ENCODE assay signal across 8 mouse cellular contexts in genomic region chr3:116007941-116008440, GRCm38 (mm10). TPM values are rescaled to one million over a fixed set of nuclear protein-coding genes. Genes with fewer than 3 reads are reported as not detected.
DNase-seq lines count a peak whose midpoint lies in the region; ATAC-seq and TF ChIP-seq lines count a peak whose summit lies in the region.

No protein-coding gene starts in this region.

- 1% methylated on average over 12 of the region's 12 CpGs for WGBS in embryonic facial prominence, embryonic 14.5 days
- under 1% methylated on average over 12 of the region's 12 CpGs for WGBS in heart, adult 2 months
- WGBS in kidney, adult 2 months, result under 1% methylated on average over 12 of the region's 12 CpGs
- 0% methylated on average over 12 of the region's 12 CpGs for WGBS in limb, embryonic 13.5 days
- under 1% methylated on average over 12 of the region's 12 CpGs for WGBS in midbrain, embryonic 15.5 days

- peak overlapping the region; percentile 86 for H3K9ac ChIP-seq in embryonic facial prominence, embryonic 14.5 days (ENCODE audit: low read depth, low read length)
- peak overlapping the region; percentile 75 for H3K9ac ChIP-seq in heart, adult 2 months (ENCODE audit: low read depth, low read length)
- H3K9ac ChIP-seq in limb, embryonic 13.5 days, result peak overlapping the region; percentile 89
- peak overlapping the region; percentile 93 for H3K9ac ChIP-seq in midbrain, embryonic 15.5 days

- peak; percentile 47 for TF ChIP-seq POLR2A in heart, adult 2 months (IDR thresholded peaks at IDR 0.05; ENCODE audit: insufficient read depth, low read depth, low read length)
- no peak for TF ChIP-seq POLR2A in kidney, adult 2 months (IDR thresholded peaks at IDR 0.05; ENCODE audit: low read depth, low read length)

- peak overlapping the region; percentile 88 for H3K4me3 ChIP-seq in embryonic facial prominence, embryonic 14.5 days (ENCODE audit: low read depth, low read length)
- H3K4me3 ChIP-seq in heart, adult 2 months, result peak overlapping the region; percentile 94
- peak overlapping the region; percentile 79 for H3K4me3 ChIP-seq in kidney, adult 2 months (ENCODE audit: insufficient read depth, low read depth, low read length)
- H3K4me3 ChIP-seq in limb, embryonic 13.5 days, result peak overlapping the region; percentile 82
- H3K4me3 ChIP-seq in midbrain, embryonic 15.5 days, result peak overlapping the region; percentile 98

- no peak for TF ChIP-seq EP300 in heart, adult 2 months (IDR thresholded peaks at IDR 0.05; ENCODE audit: insufficient read depth, low read depth, low read length)

- H3K36me3 ChIP-seq in embryonic facial prominence, embryonic 14.5 days (ENCODE audit: control insufficient read depth, insufficient read depth, low read length), result peaks cover 15% of the 10 kb centered on the region
- peaks cover 5% of the 10 kb centered on the region for H3K36me3 ChIP-seq in heart, adult 2 months (ENCODE audit: control insufficient read depth, insufficient read depth, low read length)
- H3K36me3 ChIP-seq in kidney, adult 2 months (ENCODE audit: control insufficient read depth, insufficient read depth, low read length), result no peaks in the 10 kb centered on the region; the same call in 1 of the 2 replicates
- peaks cover 20% of the 10 kb centered on the region for H3K36me3 ChIP-seq in limb, embryonic 13.5 days
- no peaks in the 10 kb centered on the region for H3K36me3 ChIP-seq in midbrain, embryonic 15.5 days (replicated peaks)

- TF ChIP-seq CTCF in heart, adult 2 months (IDR thresholded peaks at IDR 0.05), result no peak
- TF ChIP-seq CTCF in kidney, adult 2 months (conservative IDR thresholded peaks at IDR 0.05; ENCODE audit: insufficient read depth, insufficient read length, low read depth, low read length), result no peak

- peak overlapping the region; percentile 86 for H3K27ac ChIP-seq in embryonic facial prominence, embryonic 14.5 days (replicated peaks; ENCODE audit: low read depth, low read length)
- peak overlapping the region; percentile 73 for H3K27ac ChIP-seq in heart, adult 2 months
- H3K27ac ChIP-seq in kidney, adult 2 months (ENCODE audit: insufficient read depth, low read depth, low read length), result peak overlapping the region; percentile 81
- H3K27ac ChIP-seq in limb, embryonic 13.5 days, result peak overlapping the region; percentile 79
- H3K27ac ChIP-seq in midbrain, embryonic 15.5 days, result peak overlapping the region; percentile 88

- no peaks in the 10 kb centered on the region for H3K9me3 ChIP-seq in embryonic facial prominence, embryonic 14.5 days (ENCODE audit: control insufficient read depth, low read length)
- H3K9me3 ChIP-seq in limb, embryonic 13.5 days, result no peaks in the 10 kb centered on the region
- H3K9me3 ChIP-seq in midbrain, embryonic 15.5 days, result no peaks in the 10 kb centered on the region

- intact Hi-C loops in heart, adult 2 months (cut with DNase I), result no loop called here

- peaks cover 14% of the 10 kb centered on the region; the same call in 1 of the 2 replicates for H3K4me1 ChIP-seq in embryonic facial prominence, embryonic 14.5 days (ENCODE audit: control insufficient read depth, insufficient read depth, low read length)
- H3K4me1 ChIP-seq in heart, adult 2 months (ENCODE audit: control insufficient read depth, insufficient read depth, low read length), result peaks cover 3% of the 10 kb centered on the region
- no peaks in the 10 kb centered on the region for H3K4me1 ChIP-seq in kidney, adult 2 months (ENCODE audit: control insufficient read depth, insufficient read depth, low read length)
- H3K4me1 ChIP-seq in limb, embryonic 13.5 days, result peaks cover 16% of the 10 kb centered on the region
- peaks cover 39% of the 10 kb centered on the region for H3K4me1 ChIP-seq in midbrain, embryonic 15.5 days

- H3K79me2 ChIP-seq in heart, adult 2 months (replicated peaks; ENCODE audit: control insufficient read depth, insufficient read depth, low read length), result no peaks in the 10 kb centered on the region

- DNase-seq in A20 (ENCODE audit: low read depth, low spot score), result peak; percentile 82
- peak; percentile 36 to 60 for DNase-seq in adrenal gland, postnatal 4 days (ENCODE audit: low spot score in 2 of 2)
- DNase-seq in embryonic facial prominence, embryonic 14.5 days (ENCODE audit: low spot score), result peak; percentile 92
- DNase-seq in heart, adult 2 months, result peak; percentile 78 to 82
- DNase-seq in kidney, adult 2 months, result peak; percentile 84
- DNase-seq in spleen, postnatal 36 days (ENCODE audit: low spot score in 2 of 2), result peak; percentile 43 to 55

- H3K4me2 ChIP-seq in embryonic facial prominence, embryonic 14.5 days (ENCODE audit: low read depth, low read length), result peak overlapping the region; percentile 83
- peak overlapping the region; percentile 95 for H3K4me2 ChIP-seq in limb, embryonic 13.5 days (replicated peaks)
- peak overlapping the region; percentile 66 for H3K4me2 ChIP-seq in midbrain, embryonic 15.5 days

- no peaks in the 10 kb centered on the region for H3K27me3 ChIP-seq in embryonic facial prominence, embryonic 14.5 days (replicated peaks; ENCODE audit: control insufficient read depth, insufficient read depth, low read length)
- H3K27me3 ChIP-seq in heart, adult 2 months (ENCODE audit: control insufficient read depth, insufficient read depth, low read length), result no peaks in the 10 kb centered on the region
- no peaks in the 10 kb centered on the region for H3K27me3 ChIP-seq in kidney, adult 2 months (replicated peaks; ENCODE audit: control insufficient read depth, insufficient read depth, low read length)
- no peaks in the 10 kb centered on the region for H3K27me3 ChIP-seq in limb, embryonic 13.5 days
- H3K27me3 ChIP-seq in midbrain, embryonic 15.5 days (replicated peaks), result no peaks in the 10 kb centered on the region

- peak; percentile 64 for ATAC-seq in embryonic facial prominence, embryonic 14.5 days (ENCODE audit: low read depth)
- peak; percentile 74 for ATAC-seq in limb, embryonic 13.5 days (ENCODE audit: low FRiP score, low read depth)
- ATAC-seq in midbrain, embryonic 15.5 days (replicated peaks), result peak; percentile 80

RNA-seq across cellular contexts. Expression of gene Extl2, which starts 0.7 kb away (rescaled TPM):
- total RNA-seq in adrenal gland, postnatal 4 days (2021), result 10 to 100 TPM; 26.1 to 35.4 TPM
- 23.8 and 27.1 TPM in 2 replicates for polyA plus RNA-seq in embryonic facial prominence, embryonic 14.5 days (2014; fragmentation: Nextera tagmentation; extraction: Ambion mirVana)
- 10 to 100 TPM; 11.6 to 14.1 TPM for total RNA-seq in heart, adult 2 months (2021)
- polyA plus RNA-seq in heart, adult 2 months (2012; rRNA removed), result 9.2 and 15.9 TPM in 2 replicates
- polyA plus RNA-seq in kidney, adult 2 months (2012; rRNA removed), result 12.3 and 14.7 TPM in 2 replicates
- polyA plus RNA-seq in limb, embryonic 13.5 days (2015; fragmentation: Nextera tagmentation; extraction: Ambion mirVana), result 20.1 and 21.1 TPM in 2 replicates
- 24.0 and 25.8 TPM in 2 replicates for polyA plus RNA-seq in midbrain, embryonic 15.5 days (2015; fragmentation: Nextera tagmentation; extraction: Ambion mirVana)

RNA-seq across cellular contexts. Expression of gene Slc30a7, which starts 0.8 kb away (rescaled TPM):
- 10 to 100 TPM; 43.9 to 48.0 TPM for total RNA-seq in adrenal gland, postnatal 4 days (2021)
- polyA plus RNA-seq in embryonic facial prominence, embryonic 14.5 days (2014; fragmentation: Nextera tagmentation; extraction: Ambion mirVana), result 34.3 and 40.7 TPM in 2 replicates
- total RNA-seq in heart, adult 2 months (2021), result 10 to 100 TPM in 1 of 2 experiments, 1 to 10 TPM in 1; 10.0 to 13.6 TPM
- 5.4 and 12.6 TPM in 2 replicates for polyA plus RNA-seq in heart, adult 2 months (2012; rRNA removed)
- polyA plus RNA-seq in kidney, adult 2 months (2012; rRNA removed), result 9.2 and 14.6 TPM in 2 replicates
- 32.1 and 32.9 TPM in 2 replicates for polyA plus RNA-seq in limb, embryonic 13.5 days (2015; fragmentation: Nextera tagmentation; extraction: Ambion mirVana)
- 16.1 and 16.8 TPM in 2 replicates for polyA plus RNA-seq in midbrain, embryonic 15.5 days (2015; fragmentation: Nextera tagmentation; extraction: Ambion mirVana)

Comparison
In these comparisons a context has a peak if more than half of its experiments do, and no peak if none do; other contexts are left out.
1. Peak in every context shown above with its lines: DNase-seq, ATAC-seq, H3K4me3 ChIP-seq and H3K27ac ChIP-seq.